Mouse (Mus musculus): ENCODE measurements around the gene Slc13a4.

- TF ChIP-seq POLR2A (IDR thresholded peaks at IDR 0.05; ENCODE audit: borderline replicate concordance, low read depth, low read length) = no peak
- TF ChIP-seq CTCF (IDR thresholded peaks at IDR 0.05; ENCODE audit: low read depth, low read length) = no peak
These were observed 18.3 kb downstream of the Slc13a4 start for GRCm38 (mm10) chr6:35289676-35290075.
